In genomic region chr13:55212361-55213137, GRCm38 (mm10) we compare ENCODE assay signal across 8 mouse cellular contexts. TPM values are rescaled to one million over a fixed set of nuclear protein-coding genes. Genes with fewer than 3 reads are reported as not detected.
DNase-seq lines count a peak whose midpoint lies in the region; ATAC-seq and TF ChIP-seq lines count a peak whose summit lies in the region.

No protein-coding gene starts in this region.

- H3K36me3 ChIP-seq in C2C12 (ENCODE audit: control insufficient read depth, insufficient read depth): peaks cover 34% of the 10 kb centered on the region
- H3K36me3 ChIP-seq in embryonic facial prominence, embryonic 15.5 days: peaks cover 29% of the 10 kb centered on the region; the same call in 1 of the 2 replicates
- peaks cover 37% of the 10 kb centered on the region for H3K36me3 ChIP-seq in heart, embryonic 10.5 days
- peaks cover 37% of the 10 kb centered on the region for H3K36me3 ChIP-seq in kidney, embryonic 15.5 days
- peaks cover 41% of the 10 kb centered on the region for H3K36me3 ChIP-seq in liver, embryonic 12.5 days
- H3K36me3 ChIP-seq in neural tube, embryonic 15.5 days: peaks cover 13% of the 10 kb centered on the region; the same call in 1 of the 2 replicates

- H3K79me3 ChIP-seq in C2C12 (ENCODE audit: low read depth): peaks cover 28% of the 10 kb centered on the region

- peaks cover 50% of the 10 kb centered on the region for H3K79me2 ChIP-seq in C2C12 (ENCODE audit: control insufficient read depth, insufficient read depth)

- ATAC-seq in embryonic facial prominence, embryonic 15.5 days (ENCODE audit: insufficient number of reproducible peaks, low FRiP score, low TSS enrichment, low read depth): no peak
- no peak for ATAC-seq in kidney, embryonic 15.5 days (replicated peaks; ENCODE audit: low FRiP score)
- ATAC-seq in liver, embryonic 12.5 days: peak; percentile 5; the same call in 1 of the 2 replicates
- no peak for ATAC-seq in neural tube, embryonic 15.5 days (ENCODE audit: low FRiP score)

- H3K4me3 ChIP-seq in C2C12 (ENCODE audit: insufficient read depth, poor library complexity, severe bottlenecking): peak overlapping the region; percentile 37
- H3K4me3 ChIP-seq in embryonic facial prominence, embryonic 15.5 days (replicated peaks): peak overlapping the region; percentile 60
- peak overlapping the region; percentile 91 for H3K4me3 ChIP-seq in heart, embryonic 10.5 days
- peak overlapping the region; percentile 80 for H3K4me3 ChIP-seq in kidney, embryonic 15.5 days (replicated peaks)
- H3K4me3 ChIP-seq in liver, embryonic 12.5 days: peak overlapping the region; percentile 84
- H3K4me3 ChIP-seq in neural tube, embryonic 15.5 days (replicated peaks): peak overlapping the region; percentile 77

- TF ChIP-seq CTCF in C2C12 (IDR thresholded peaks at IDR 0.05; ENCODE audit: control insufficient read depth, insufficient read depth, insufficient read length): no peak

- H3K4me1 ChIP-seq in embryonic facial prominence, embryonic 15.5 days: peaks cover 53% of the 10 kb centered on the region
- peaks cover 51% of the 10 kb centered on the region for H3K4me1 ChIP-seq in heart, embryonic 10.5 days
- H3K4me1 ChIP-seq in kidney, embryonic 15.5 days: peaks cover 64% of the 10 kb centered on the region
- peaks cover 72% of the 10 kb centered on the region for H3K4me1 ChIP-seq in liver, embryonic 12.5 days
- H3K4me1 ChIP-seq in neural tube, embryonic 15.5 days: peaks cover 68% of the 10 kb centered on the region

- H3K27ac ChIP-seq in embryonic facial prominence, embryonic 15.5 days (replicated peaks): peak overlapping the region; percentile 98
- H3K27ac ChIP-seq in heart, embryonic 10.5 days: peak overlapping the region; percentile 100
- peak overlapping the region; percentile 98 for H3K27ac ChIP-seq in kidney, embryonic 15.5 days
- peak overlapping the region; percentile 93 for H3K27ac ChIP-seq in liver, embryonic 12.5 days
- peak overlapping the region; percentile 95 for H3K27ac ChIP-seq in neural tube, embryonic 15.5 days (replicated peaks)

- peak overlapping the region; percentile 84 for H3K4me2 ChIP-seq in embryonic facial prominence, embryonic 15.5 days (replicated peaks)
- peak overlapping the region; percentile 85 for H3K4me2 ChIP-seq in kidney, embryonic 15.5 days
- H3K4me2 ChIP-seq in liver, embryonic 12.5 days: peak overlapping the region; percentile 97
- H3K4me2 ChIP-seq in neural tube, embryonic 15.5 days: peak overlapping the region; percentile 69

- peak overlapping the region; percentile 79 for H3K9ac ChIP-seq in embryonic facial prominence, embryonic 15.5 days
- H3K9ac ChIP-seq in kidney, embryonic 15.5 days: peak overlapping the region; percentile 96
- peak overlapping the region; percentile 96 for H3K9ac ChIP-seq in liver, embryonic 12.5 days
- peak overlapping the region; percentile 84 for H3K9ac ChIP-seq in neural tube, embryonic 15.5 days (replicated peaks)

- H3ac ChIP-seq in C2C12 (ENCODE audit: control insufficient read depth, insufficient read length, low read depth): peak overlapping the region; percentile 73

- peak; percentile 42 to 52 for DNase-seq in adrenal gland, postnatal 4 days (ENCODE audit: low spot score in 2 of 2)
- no peak for DNase-seq in heart, embryonic 10.5 days (ENCODE audit: low spot score)
- DNase-seq in thymus, postnatal 0 days (ENCODE audit: low spot score): peak; percentile 67

- under 1% methylated on average over 58 of the region's 58 CpGs for WGBS in embryonic facial prominence, embryonic 15.5 days
- under 1% methylated on average over 58 of the region's 58 CpGs for WGBS in heart, embryonic 10.5 days
- under 1% methylated on average over 57 of the region's 58 CpGs for WGBS in kidney, embryonic 15.5 days
- under 1% methylated on average over 55 of the region's 58 CpGs for WGBS in liver, embryonic 12.5 days (ENCODE audit: insufficient replicate concordance)
- WGBS in neural tube, embryonic 15.5 days: under 1% methylated on average over 53 of the region's 58 CpGs

- no peaks in the 10 kb centered on the region for H3K27me3 ChIP-seq in C2C12 (ENCODE audit: control insufficient read depth, insufficient read depth, insufficient read length)
- H3K27me3 ChIP-seq in embryonic facial prominence, embryonic 15.5 days: no peaks in the 10 kb centered on the region
- no peaks in the 10 kb centered on the region for H3K27me3 ChIP-seq in heart, embryonic 10.5 days (ENCODE audit: insufficient read depth, poor library complexity, severe bottlenecking)
- no peaks in the 10 kb centered on the region for H3K27me3 ChIP-seq in kidney, embryonic 15.5 days
- no peaks in the 10 kb centered on the region for H3K27me3 ChIP-seq in liver, embryonic 12.5 days (replicated peaks)
- H3K27me3 ChIP-seq in neural tube, embryonic 15.5 days (replicated peaks): no peaks in the 10 kb centered on the region

- no peaks in the 10 kb centered on the region for H3K9me3 ChIP-seq in embryonic facial prominence, embryonic 15.5 days (replicated peaks)
- no peaks in the 10 kb centered on the region for H3K9me3 ChIP-seq in heart, embryonic 10.5 days
- no peaks in the 10 kb centered on the region for H3K9me3 ChIP-seq in kidney, embryonic 15.5 days (replicated peaks)
- H3K9me3 ChIP-seq in liver, embryonic 12.5 days (replicated peaks): no peaks in the 10 kb centered on the region
- H3K9me3 ChIP-seq in neural tube, embryonic 15.5 days (replicated peaks): no peaks in the 10 kb centered on the region

TF ChIP-seq in C2C12, 6 proteins besides CTCF, POLR2A, EP300 and RAD21:
- no peak for TF ChIP-seq CEBPB (IDR thresholded peaks at IDR 0.05; ENCODE audit: low read depth)
- peak; percentile 26 for TF ChIP-seq MAX (IDR thresholded peaks at IDR 0.05)
TF ChIP-seq in C2C12: peak in this region for 1.

RNA-seq across cellular contexts. Expression of gene Nsd1, which starts 3.0 kb away (rescaled TPM):
- 10.5 TPM for polyA plus RNA-seq in C2C12 (2012; fragmentation: generic; extraction: Trizol)
- total RNA-seq in adrenal gland, postnatal 4 days (2021): 100 to 1,000 TPM; 168 to 172 TPM
- polyA plus RNA-seq in embryonic facial prominence, embryonic 15.5 days (2015; fragmentation: Nextera tagmentation; extraction: Ambion mirVana): 54.0 and 56.0 TPM in 2 replicates
- polyA plus RNA-seq in heart, embryonic 10.5 days (2016; fragmentation: Nextera tagmentation; extraction: Ambion mirVana): 51.0 and 58.4 TPM in 2 replicates
- polyA plus RNA-seq in kidney, embryonic 15.5 days (2015; fragmentation: Nextera tagmentation; extraction: Ambion mirVana): 65.1 and 66.9 TPM in 2 replicates
- polyA plus RNA-seq in liver, embryonic 12.5 days (2016; fragmentation: Nextera tagmentation; extraction: Ambion mirVana): 27.1 and 27.5 TPM in 2 replicates
- 51.4 and 52.1 TPM in 2 replicates for polyA plus RNA-seq in neural tube, embryonic 15.5 days (2015; fragmentation: Nextera tagmentation; extraction: Ambion mirVana)
- polyA plus RNA-seq in thymus, postnatal 0 days (2015; fragmentation: Nextera tagmentation; extraction: Ambion mirVana): 52.6 and 73.8 TPM in 2 replicates

Comparison
In these comparisons a context has a peak if more than half of its experiments do, and no peak if none do; other contexts are left out.
1. H3K4me3 ChIP-seq: peak in every context shown above with its lines; median percentile 91 in heart, embryonic 10.5 days; 84 in liver, embryonic 12.5 days; 80 in kidney, embryonic 15.5 days; 77 in neural tube, embryonic 15.5 days; 60 in embryonic facial prominence, embryonic 15.5 days; 37 in C2C12.